Mouse (Mus musculus): Measurements from ENCODE around the gene Fbxw11. TPM values are rescaled to one million over a fixed set of nuclear protein-coding genes. Genes with fewer than 3 reads are reported as not detected.

Gene Fbxw11
- polyA plus RNA-seq, 1 experiment from 2014 or later = 60.8 TPM

DNA sequence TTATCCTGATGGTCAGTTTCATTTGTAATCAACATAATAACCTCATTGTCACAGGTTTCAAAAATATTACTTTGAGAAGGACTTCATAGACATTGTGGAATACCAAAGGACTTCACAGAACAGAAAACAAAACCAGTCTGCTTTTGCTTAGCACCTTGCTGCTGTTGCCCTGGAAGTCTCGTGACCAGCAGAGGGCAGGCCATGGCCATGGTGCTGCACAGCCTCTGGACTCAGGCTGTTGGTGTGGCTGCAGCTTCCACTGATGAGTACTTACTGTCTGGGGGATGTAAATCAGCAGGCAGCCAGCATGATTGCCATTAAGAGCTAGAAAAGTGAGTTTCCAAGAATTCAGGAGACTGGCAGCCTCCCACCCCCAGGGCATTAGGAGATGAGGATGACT, 16.8 kb upstream of the Fbxw11 start:
- no peaks in the 10 kb centered on the region for H3K27me3 ChIP-seq (replicated peaks)
- no peak overlapping the region for H3K27ac ChIP-seq (replicated peaks)
- H3K4me1 ChIP-seq = peaks cover 5% of the 10 kb centered on the region; the same call in 1 of the 2 replicates
- 64% methylated on average over 1 of the region's 1 CpGs for WGBS
- ATAC-seq (ENCODE audit: extremely low read depth, insufficient number of reproducible peaks, low FRiP score, low TSS enrichment) = no peak
- no peak overlapping the region for H3K4me2 ChIP-seq
- no peaks in the 10 kb centered on the region for H3K36me3 ChIP-seq
- H3K9ac ChIP-seq = no peak overlapping the region
- no peaks in the 10 kb centered on the region for H3K9me3 ChIP-seq
- H3K4me3 ChIP-seq = no peak overlapping the region

DNA sequence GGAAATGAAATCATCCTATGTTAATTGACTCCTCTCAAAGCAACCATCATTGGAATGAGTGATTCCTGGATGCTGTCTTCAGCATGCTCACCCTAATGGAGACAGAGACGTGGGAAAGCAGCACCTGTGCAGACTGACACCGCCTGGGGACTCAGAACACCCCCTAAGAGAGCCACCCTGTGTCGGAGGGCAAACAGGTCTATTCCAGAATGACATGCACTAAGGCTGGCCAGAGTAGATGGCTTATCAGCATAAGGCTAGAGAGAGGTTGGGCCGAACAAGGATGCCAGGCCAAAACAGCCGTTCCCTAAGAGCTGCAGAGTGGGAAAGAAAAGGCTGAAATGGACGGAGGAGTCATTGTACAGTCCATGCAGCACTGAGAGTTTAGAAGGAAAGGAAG, 16.4 kb upstream of the Fbxw11 start:
- 72% methylated on average over 6 of the region's 6 CpGs for WGBS

DNA sequence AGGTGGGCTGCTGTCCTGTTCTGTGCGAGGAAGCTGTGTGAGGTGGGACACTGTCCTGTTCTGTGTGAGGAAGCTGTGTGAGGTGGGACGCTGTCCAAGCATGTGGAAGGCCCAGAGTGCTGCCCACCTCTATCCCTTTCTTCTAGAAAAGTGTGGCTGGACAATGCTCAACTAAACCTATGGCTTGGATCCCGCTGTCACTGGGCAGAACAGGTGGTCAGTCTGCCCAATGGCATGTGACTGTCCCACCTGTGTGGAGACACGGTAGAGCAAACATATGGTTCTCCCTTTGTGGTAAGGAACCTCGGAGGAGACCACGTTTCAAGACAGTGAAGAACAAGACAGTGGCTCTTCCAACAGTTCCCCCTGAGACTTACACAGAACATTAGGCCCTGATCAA, 14.6 kb upstream of the Fbxw11 start:
- H3K27me3 ChIP-seq (replicated peaks) = no peaks in the 10 kb centered on the region
- H3K4me1 ChIP-seq = peaks cover 5% of the 10 kb centered on the region; the same call in 1 of the 2 replicates
- H3K4me3 ChIP-seq = no peak overlapping the region
- no peak overlapping the region for H3K4me2 ChIP-seq
- H3K36me3 ChIP-seq = no peaks in the 10 kb centered on the region
- 79% methylated on average over 6 of the region's 6 CpGs for WGBS
- H3K9me3 ChIP-seq = no peaks in the 10 kb centered on the region
- no peak overlapping the region for H3K27ac ChIP-seq (replicated peaks)
- no peak overlapping the region for H3K9ac ChIP-seq
- ATAC-seq (ENCODE audit: extremely low read depth, insufficient number of reproducible peaks, low FRiP score, low TSS enrichment) = no peak

More for the DNA sequence above, 16.4 kb upstream of the Fbxw11 start:
- H3K9me3 ChIP-seq = no peaks in the 10 kb centered on the region
- H3K9ac ChIP-seq = no peak overlapping the region
- no peak overlapping the region for H3K4me3 ChIP-seq
- peaks cover 5% of the 10 kb centered on the region; the same call in 1 of the 2 replicates for H3K4me1 ChIP-seq
- no peak overlapping the region for H3K4me2 ChIP-seq
- H3K27ac ChIP-seq (replicated peaks) = no peak overlapping the region
- no peaks in the 10 kb centered on the region for H3K27me3 ChIP-seq (replicated peaks)
- no peaks in the 10 kb centered on the region for H3K36me3 ChIP-seq
- no peak for ATAC-seq (ENCODE audit: extremely low read depth, insufficient number of reproducible peaks, low FRiP score, low TSS enrichment)

DNA sequence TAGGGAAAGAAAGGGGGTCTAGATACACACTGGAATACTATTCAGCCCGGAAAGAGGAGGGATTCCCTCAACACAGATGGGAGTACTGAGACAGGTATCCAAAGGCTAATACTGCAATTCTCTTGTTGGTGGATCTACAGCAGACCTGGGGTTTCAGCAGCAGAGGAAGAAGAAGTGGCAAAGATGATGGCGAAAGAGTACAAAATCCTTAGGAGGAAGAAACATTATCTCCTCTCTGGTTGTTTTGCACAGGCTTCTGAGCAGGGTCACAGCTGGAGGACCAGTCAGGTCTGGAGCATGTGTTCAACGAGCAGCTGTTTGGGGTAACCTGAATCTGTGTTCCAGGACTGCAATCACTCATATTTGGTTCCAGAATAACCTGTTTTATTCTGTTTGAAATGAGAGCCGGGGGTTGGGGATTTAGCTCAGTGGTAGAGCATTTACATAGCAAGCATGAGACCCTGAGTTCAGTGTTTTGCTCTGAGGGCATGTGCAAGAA, 12.8 kb upstream of the Fbxw11 start:
- Histone ChIP-seq H3K4me1 (0 out of 2 replicates have a peak, but pooled peaks cover 5% of the 10 kb centered on the region), H3K27ac (replicated peaks) (no peak overlapping the region), H3K9ac (no peak overlapping the region), H3K9me3 (no peaks in the 10 kb centered on the region), H3K36me3 (no peaks in the 10 kb centered on the region), H3K4me3 (no peak overlapping the region), H3K4me2 (no peak overlapping the region), H3K27me3 (replicated peaks) (no peaks in the 10 kb centered on the region)
- WGBS = 84% methylated on average over 4 of the region's 4 CpGs
- no peak for ATAC-seq (ENCODE audit: extremely low read depth, insufficient number of reproducible peaks, low FRiP score, low TSS enrichment)

DNA sequence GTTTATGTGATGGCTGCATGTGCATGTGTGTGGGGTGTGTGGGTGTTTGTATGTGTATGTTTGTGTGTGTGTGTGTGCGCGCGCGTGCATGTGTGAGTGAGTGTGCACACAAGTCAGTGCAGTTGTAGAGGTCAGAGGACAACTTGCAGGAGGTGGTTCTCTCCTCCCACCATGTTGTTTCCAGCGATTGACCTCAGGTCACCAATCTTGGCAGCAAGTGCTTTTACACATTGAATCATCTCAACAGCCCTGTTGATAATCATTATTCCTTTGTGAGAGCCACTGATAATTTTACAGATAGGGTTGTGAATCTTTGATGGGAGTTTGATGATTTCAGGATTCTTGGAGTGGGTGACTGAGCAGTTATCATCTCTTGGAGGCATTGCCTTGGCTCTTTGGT, 9.9 kb upstream of the Fbxw11 start:
- H3K4me1 ChIP-seq = peaks cover 19% of the 10 kb centered on the region
- no peaks in the 10 kb centered on the region for H3K36me3 ChIP-seq
- no peak overlapping the region for H3K27ac ChIP-seq (replicated peaks)
- no peaks in the 10 kb centered on the region for H3K27me3 ChIP-seq (replicated peaks)
- no peak overlapping the region for H3K9ac ChIP-seq
- no peak overlapping the region for H3K4me3 ChIP-seq
- ATAC-seq (ENCODE audit: extremely low read depth, insufficient number of reproducible peaks, low FRiP score, low TSS enrichment) = no peak
- no peak overlapping the region for H3K4me2 ChIP-seq
- 93% methylated on average over 5 of the region's 5 CpGs for WGBS
- no peaks in the 10 kb centered on the region for H3K9me3 ChIP-seq

DNA sequence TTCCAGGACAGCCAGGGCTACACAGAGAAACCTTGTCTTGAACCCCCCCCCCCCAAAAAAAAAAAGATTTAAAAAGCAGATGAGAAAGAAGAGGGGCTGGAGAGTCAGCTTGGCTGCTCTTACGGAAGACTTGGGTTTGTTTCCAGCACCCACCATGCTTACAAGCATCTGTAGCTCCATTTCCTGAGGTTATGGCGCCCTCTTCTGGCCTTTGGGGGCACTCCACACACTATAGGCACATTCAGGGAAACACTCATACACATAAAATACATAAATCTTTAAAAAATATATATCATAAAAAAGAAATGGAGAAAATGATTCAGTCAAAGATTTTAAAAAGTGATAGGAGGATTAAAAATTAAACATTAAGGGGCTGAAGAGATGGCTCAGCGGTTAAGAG, 9.0 kb upstream of the Fbxw11 start:
- ATAC-seq (ENCODE audit: extremely low read depth, insufficient number of reproducible peaks, low FRiP score, low TSS enrichment) = no peak
- Histone ChIP-seq H3K4me2 (no peak overlapping the region), H3K36me3 (no peaks in the 10 kb centered on the region), H3K4me1 (peaks cover 20% of the 10 kb centered on the region), H3K9me3 (no peaks in the 10 kb centered on the region), H3K27me3 (replicated peaks) (no peaks in the 10 kb centered on the region), H3K9ac (no peak overlapping the region), H3K4me3 (no peak overlapping the region), H3K27ac (replicated peaks) (no peak overlapping the region)
- WGBS = 66% methylated on average over 3 of the region's 3 CpGs

DNA sequence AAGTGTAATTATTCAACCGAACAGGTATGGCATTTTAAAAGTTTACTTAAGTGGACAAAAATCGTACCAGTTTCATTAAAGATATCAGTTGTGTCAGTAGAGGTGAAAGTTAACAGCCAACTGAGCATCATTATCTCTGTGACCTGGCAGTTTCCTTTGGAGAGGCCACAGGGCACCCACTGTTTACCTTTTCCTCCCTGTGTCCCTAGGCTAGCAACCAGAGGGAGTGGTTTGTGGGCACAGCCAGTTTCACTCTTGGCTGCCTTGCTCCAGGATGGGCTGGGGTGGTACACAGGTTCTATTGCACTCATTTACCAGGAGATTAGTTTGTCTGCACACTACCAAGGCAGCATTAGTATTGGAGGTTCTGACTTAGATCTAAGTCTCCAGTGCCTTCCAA, 8.4 kb upstream of the Fbxw11 start:
- WGBS = 76% methylated on average over 2 of the region's 2 CpGs
- Histone ChIP-seq H3K36me3 (no peaks in the 10 kb centered on the region), H3K9me3 (no peaks in the 10 kb centered on the region), H3K4me3 (no peak overlapping the region), H3K9ac (no peak overlapping the region), H3K27me3 (replicated peaks) (no peaks in the 10 kb centered on the region), H3K4me1 (peaks cover 20% of the 10 kb centered on the region), H3K4me2 (no peak overlapping the region), H3K27ac (replicated peaks) (no peak overlapping the region)
- ATAC-seq (ENCODE audit: extremely low read depth, insufficient number of reproducible peaks, low FRiP score, low TSS enrichment) = no peak

DNA sequence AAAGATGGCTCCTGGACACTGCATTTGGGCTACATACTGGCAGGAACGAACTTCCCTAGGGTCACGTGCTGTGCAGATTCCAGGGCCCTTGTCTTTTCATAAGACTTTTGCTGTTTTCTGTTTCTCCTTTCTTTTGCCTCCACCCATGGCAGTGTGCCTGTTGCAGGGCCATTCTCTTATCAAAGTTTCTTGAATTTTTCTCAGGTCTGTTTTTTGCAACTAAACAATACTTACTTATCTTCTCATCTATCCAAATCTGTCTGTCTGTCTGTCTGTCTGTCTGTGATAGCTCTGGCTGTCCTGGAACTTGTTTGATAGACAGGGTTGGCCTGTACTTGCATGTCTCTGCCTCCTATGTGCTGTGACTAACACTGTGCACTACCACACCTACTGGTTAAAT, 7.7 kb upstream of the Fbxw11 start:
- Histone ChIP-seq H3K36me3 (no peaks in the 10 kb centered on the region), H3K27me3 (replicated peaks) (no peaks in the 10 kb centered on the region), H3K27ac (replicated peaks) (no peak overlapping the region), H3K4me3 (no peak overlapping the region), H3K4me1 (peaks cover 20% of the 10 kb centered on the region), H3K9me3 (no peaks in the 10 kb centered on the region), H3K4me2 (no peak overlapping the region), H3K9ac (no peak overlapping the region)
- WGBS = 50% methylated on average over 2 of the region's 2 CpGs
- no peak for ATAC-seq (ENCODE audit: extremely low read depth, insufficient number of reproducible peaks, low FRiP score, low TSS enrichment)

DNA sequence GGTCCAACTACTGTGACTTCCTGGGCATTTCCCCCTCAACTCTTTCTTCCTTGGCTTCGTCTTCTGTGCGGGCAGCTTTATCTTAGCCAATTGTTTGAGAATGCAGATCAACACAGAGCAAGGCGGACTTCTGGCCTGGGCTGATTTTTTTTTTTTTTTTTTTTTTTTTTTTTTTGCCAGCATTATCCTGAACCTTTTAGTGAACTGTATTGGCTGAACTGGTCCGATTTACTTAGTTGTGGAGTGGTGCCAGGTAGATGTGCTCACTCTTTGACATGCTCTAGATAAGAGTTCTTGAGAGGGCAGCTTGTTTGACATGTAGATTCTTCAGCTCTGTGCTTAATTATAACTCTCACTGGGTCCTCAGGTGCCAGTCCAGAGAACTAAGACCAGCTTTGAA, 6.2 kb upstream of the Fbxw11 start:
- Histone ChIP-seq H3K9ac (no peak overlapping the region), H3K4me1 (peaks cover 30% of the 10 kb centered on the region), H3K27me3 (replicated peaks) (no peaks in the 10 kb centered on the region), H3K4me3 (no peak overlapping the region), H3K36me3 (no peaks in the 10 kb centered on the region), H3K27ac (replicated peaks) (no peak overlapping the region), H3K4me2 (no peak overlapping the region), H3K9me3 (no peaks in the 10 kb centered on the region)
- WGBS = 17% methylated on average over 4 of the region's 4 CpGs
- ATAC-seq (ENCODE audit: extremely low read depth, insufficient number of reproducible peaks, low FRiP score, low TSS enrichment) = no peak

DNA sequence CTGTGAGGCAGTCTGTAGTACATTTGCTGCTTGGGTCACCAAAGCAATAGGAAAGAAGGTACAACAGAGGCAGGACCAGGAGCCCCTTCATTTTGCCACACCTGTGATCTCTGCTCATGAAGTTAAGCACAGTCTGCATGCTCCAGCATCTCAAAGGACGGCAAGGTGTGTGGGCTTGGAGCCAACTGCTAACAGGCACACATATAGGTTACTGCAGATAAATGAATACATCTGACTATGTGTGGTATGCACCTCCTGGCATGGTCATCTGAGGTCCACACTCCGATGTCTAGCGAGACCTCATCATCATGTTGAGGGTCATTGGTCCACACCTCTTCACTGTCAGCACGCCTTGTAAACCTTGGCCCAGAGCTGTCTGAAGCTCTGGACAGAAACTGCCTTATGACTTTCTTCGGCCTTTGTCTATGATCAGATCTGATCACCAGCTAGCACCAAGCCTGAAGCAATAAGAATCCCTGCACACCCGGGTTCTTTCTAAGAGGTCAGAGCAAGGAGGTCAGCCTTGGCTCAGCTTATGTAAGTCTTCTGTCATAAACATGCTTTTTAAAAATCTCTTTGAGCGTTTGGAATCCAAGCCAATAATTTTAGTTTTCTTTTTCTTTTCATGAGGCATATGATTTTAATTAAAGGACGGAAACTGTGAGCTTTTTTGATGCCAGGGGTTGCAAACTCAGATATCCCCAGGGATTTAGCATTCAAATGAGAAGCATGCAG, 3.8 kb upstream of the Fbxw11 start:
- H3K27me3 ChIP-seq (replicated peaks) = no peaks in the 10 kb centered on the region
- no peaks in the 10 kb centered on the region for H3K36me3 ChIP-seq
- peaks cover 32% of the 10 kb centered on the region for H3K4me1 ChIP-seq
- H3K27ac ChIP-seq (replicated peaks) = no peak overlapping the region
- H3K4me2 ChIP-seq = no peak overlapping the region
- H3K4me3 ChIP-seq = no peak overlapping the region
- ATAC-seq (ENCODE audit: extremely low read depth, insufficient number of reproducible peaks, low FRiP score, low TSS enrichment) = no peak
- no peak overlapping the region for H3K9ac ChIP-seq
- H3K9me3 ChIP-seq = no peaks in the 10 kb centered on the region
- WGBS = 82% methylated on average over 8 of the region's 8 CpGs

DNA sequence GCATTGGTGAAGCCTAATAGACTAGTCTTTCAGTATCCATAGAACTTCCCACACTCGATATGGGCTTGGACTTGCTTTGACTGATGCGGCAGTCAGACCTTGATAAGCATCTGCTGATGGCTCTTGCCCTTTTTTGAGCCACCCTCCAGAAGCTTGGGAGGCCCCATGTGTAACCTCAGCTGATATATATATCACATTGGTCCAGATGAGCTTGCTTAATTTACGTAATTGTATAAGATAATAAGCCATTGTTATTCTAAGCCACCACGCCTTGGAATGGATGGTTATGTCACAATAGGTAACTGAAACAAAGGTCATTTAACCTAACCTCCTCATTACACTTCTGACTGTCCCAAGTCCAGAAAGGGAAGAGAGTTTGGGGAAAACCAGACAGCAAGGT, 1.9 kb upstream of the Fbxw11 start:
- Histone ChIP-seq H3K27me3 (replicated peaks) (no peaks in the 10 kb centered on the region), H3K4me1 (peaks cover 46% of the 10 kb centered on the region), H3K4me3 (peak overlapping the region; percentile 94; the same call in 1 of the 2 replicates), H3K9me3 (no peaks in the 10 kb centered on the region), H3K36me3 (no peaks in the 10 kb centered on the region), H3K4me2 (peak overlapping the region; percentile 94), H3K9ac (peak overlapping the region; percentile 99; the same call in 1 of the 2 replicates), H3K27ac (replicated peaks) (no peak overlapping the region)
- WGBS = 80% methylated on average over 4 of the region's 4 CpGs
- no peak for ATAC-seq (ENCODE audit: extremely low read depth, insufficient number of reproducible peaks, low FRiP score, low TSS enrichment)
